ENCODE assay signal across 18 mouse cellular contexts in genomic region chr3:64831134-64831533, GRCm38 (mm10). TPM values are rescaled to one million over a fixed set of nuclear protein-coding genes. Genes with fewer than 3 reads are reported as not detected.
"Had no signal": no experiment of that assay in that cellular context is flagged by ENCODE, and none has a peak within 500 bp of the region (broad histone marks: within the 10 kb centered on the region; RNA-seq: fewer than 3 reads in every experiment).

No protein-coding gene starts in this region.

- H3K36me3 ChIP-seq: limb, embryonic 12.5 days; liver, embryonic 13.5 days; lung, embryonic 15.5 days; midbrain, embryonic 13.5 days had no signal

- H3K27me3 ChIP-seq: limb, embryonic 12.5 days; liver, embryonic 13.5 days; lung, embryonic 15.5 days; megakaryocyte, embryonic 14.5 days; midbrain, embryonic 13.5 days had no signal

- H3K4me1 ChIP-seq: limb, embryonic 12.5 days; liver, embryonic 13.5 days; lung, embryonic 15.5 days; megakaryocyte, embryonic 14.5 days; midbrain, embryonic 13.5 days had no signal

- H3K9ac ChIP-seq: limb, embryonic 12.5 days; liver, embryonic 13.5 days; liver, postnatal 0 days; lung, embryonic 15.5 days; midbrain, embryonic 13.5 days had no signal

- H3K27ac ChIP-seq: layer of hippocampus, adult 2 months; limb, embryonic 12.5 days; liver, embryonic 13.5 days; lung, embryonic 15.5 days; macrophage; midbrain, embryonic 13.5 days; stomach, postnatal 0 days had no signal

- DNase-seq: kidney, postnatal 10 days; kidney, postnatal 4 days; liver; liver, embryonic 13.5 days; liver, postnatal 0 days; lung, postnatal 14 days; thymus, postnatal 14 days had no signal

- H3K9me3 ChIP-seq: limb, embryonic 12.5 days; liver, embryonic 13.5 days; lung, embryonic 15.5 days; midbrain, embryonic 13.5 days had no signal

- H3K4me2 ChIP-seq: limb, embryonic 12.5 days; liver, embryonic 13.5 days; lung, embryonic 15.5 days; midbrain, embryonic 13.5 days had no signal

- H3K4me3 ChIP-seq: layer of hippocampus, adult 2 months; limb, embryonic 12.5 days; liver, embryonic 13.5 days; lung, embryonic 15.5 days; megakaryocyte, embryonic 14.5 days; midbrain, embryonic 13.5 days; myocyte had no signal

- ATAC-seq: liver, postnatal 0 days; midbrain, embryonic 13.5 days had no signal

RNA-seq across cellular contexts. Expression of gene Vmn2r7, which starts 13.4 kb away (rescaled TPM):
- total RNA-seq: layer of hippocampus, adult 2 months; layer of hippocampus, postnatal 10 days; left cerebral cortex, postnatal 36 days had no signal
- polyA plus RNA-seq: kidney, embryonic 14.5 days; limb, embryonic 12.5 days; liver, embryonic 13.5 days; liver, postnatal 0 days; lung, embryonic 15.5 days; macrophage; midbrain, embryonic 13.5 days; myocyte; stomach, postnatal 0 days had no signal
